Mouse (Mus musculus) kidney, adult 2 months (tissue): ENCODE results near the gene Tsga10ip. TPM values are rescaled to one million over a fixed set of nuclear protein-coding genes. Genes with fewer than 3 reads are reported as not detected.
"Not testable (repeated sequence)": the region's sequence is repeated elsewhere in the genome, so short reads cannot be mapped to it uniquely, and the experiment has no call there.

Experiments used
- DNase-seq: peaks from one replicate; pipeline ENCODE4 v3.0.0; 2021
- H3K27ac ChIP-seq: fragments of 200-500 bp; 2 replicates; pipeline ENCODE4 v1.5.1; 2012; ENCODE audit warnings: low read depth, low read length, control low read depth, inconsistent platforms; ENCODE audit not compliant: insufficient read depth
- H3K27me3 ChIP-seq: fragments of 200-500 bp; replicated peaks from 2 replicates; pipeline ENCODE4 v1.6.1; 2012; ENCODE audit warnings: mild to moderate bottlenecking, moderate library complexity, low read length, inconsistent platforms; ENCODE audit not compliant: control insufficient read depth, insufficient read depth
- H3K36me3 ChIP-seq: fragments of 200-500 bp; 2 replicates; pipeline ENCODE4 v1.6.1; 2012; ENCODE audit warnings: mild to moderate bottlenecking, moderate library complexity, low read length, inconsistent platforms; ENCODE audit not compliant: control insufficient read depth, insufficient read depth
- H3K4me1 ChIP-seq: fragments of 200-500 bp; 2 replicates; pipeline ENCODE4 v1.6.1; 2011; ENCODE audit warnings: low read length; ENCODE audit not compliant: control insufficient read depth, insufficient read depth
- H3K4me3 ChIP-seq: fragments of 200-500 bp; 2 replicates; pipeline ENCODE4 v1.5.1; 2011; ENCODE audit warnings: mild to moderate bottlenecking, low read depth, low read length, control low read depth; ENCODE audit not compliant: insufficient read depth
- CTCF ChIP-seq: fragments of 200-500 bp; conservative IDR thresholded peaks from 2 replicates; pipeline ENCODE4 v1.5.1; 2011; ENCODE audit warnings: low read depth, mild to moderate bottlenecking, control low read depth, low read length, moderate library complexity, mixed read lengths; ENCODE audit not compliant: insufficient read depth, insufficient read length
- POLR2A ChIP-seq: fragments of 200-500 bp; IDR thresholded peaks from one replicate; pipeline ENCODE4 v1.6.1; 2011; ENCODE audit warnings: low read depth, low read length, control low read depth
- WGBS: fragments of 180-500 bp; shearing (Covaris S2); methylation state at CpG from one replicate; pipeline ENCODE4 v1.1.7; 2018; 5-methylcytosine and 5-hydroxymethylcytosine counted together
- polyA plus RNA-seq: library from polyadenylated mRNA; depleted of rRNA; stranded (reverse); fragments of >200 nt; gene quantifications from 2 replicates; pipeline ENCODE4 v1.2.3, GENCODE M21; 2012

Gene Tsga10ip
- polyA plus RNA-seq, 1 experiment: 0.06 TPM

- Histone ChIP-seq H3K27me3 (no peaks in the 10 kb centered on the region), H3K36me3 (no peaks in the 10 kb centered on the region), H3K4me1 (peaks cover 16% of the 10 kb centered on the region), H3K4me3 (peak overlapping the region; percentile 30), H3K27ac (peak overlapping the region; percentile 93)
- 17% methylated on average over 7 of the region's 7 CpGs for WGBS
- no peak for DNase-seq
- TF ChIP-seq CTCF (no peak), POLR2A (no peak)
Observed at GRCm38 (mm10) chr19:5405924-5406323, 3.6 kb upstream of the Tsga10ip start.

DNA sequence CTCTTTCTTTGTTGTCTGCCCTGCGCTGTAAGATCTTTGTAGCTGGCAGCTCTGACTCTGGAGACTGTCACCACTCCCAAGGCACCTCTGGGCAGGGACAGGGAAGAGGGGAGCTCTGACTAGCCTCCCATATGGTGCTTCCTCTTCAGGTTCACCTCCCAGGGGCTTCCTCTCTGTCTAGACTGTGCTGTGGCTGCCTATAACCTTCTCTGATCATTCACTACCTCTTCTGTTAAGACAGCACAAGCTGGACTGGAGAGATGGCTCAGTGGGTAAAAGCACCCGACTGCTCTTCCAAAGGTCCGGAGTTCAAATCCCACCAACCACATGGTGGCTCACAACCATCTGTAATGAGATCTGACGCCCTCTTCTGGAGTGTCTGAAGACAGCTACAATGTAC is 1.3 kb downstream of the Tsga10ip start:
- 79% methylated on average over 4 of the region's 4 CpGs for WGBS
- not testable (repeated sequence) for H3K36me3 ChIP-seq, DNase-seq, H3K27me3 ChIP-seq, H3K27ac ChIP-seq, H3K4me1 ChIP-seq, H3K4me3 ChIP-seq

DNA sequence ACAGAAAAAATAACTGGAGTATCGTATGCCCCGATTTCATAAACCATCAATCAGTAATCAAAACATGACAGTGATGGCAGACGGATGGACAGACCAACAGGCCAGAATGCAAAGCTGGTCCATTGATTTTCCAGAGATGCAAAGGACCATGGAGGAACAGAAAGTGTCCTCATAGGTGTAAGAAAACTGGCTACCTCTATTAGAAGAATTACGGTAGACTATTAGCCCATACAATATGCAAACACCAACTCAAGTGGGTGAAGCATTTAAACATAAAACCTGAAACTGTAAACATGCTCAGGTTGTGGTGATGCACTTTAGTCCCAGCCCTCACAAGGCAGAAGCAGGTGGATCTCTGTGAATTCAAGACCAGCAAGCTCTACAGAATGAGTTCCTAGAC is 7.0 kb downstream of the Tsga10ip start:
- WGBS: 71% methylated on average over 4 of the region's 4 CpGs
- Histone ChIP-seq H3K4me3 (no peak overlapping the region), H3K36me3 (no peaks in the 10 kb centered on the region), H3K4me1 (no peaks in the 10 kb centered on the region), H3K27ac (no peak overlapping the region), H3K27me3 (no peaks in the 10 kb centered on the region)
- no peak for DNase-seq
- no peak for TF ChIP-seq POLR2A
- TF ChIP-seq CTCF: no peak

DNA sequence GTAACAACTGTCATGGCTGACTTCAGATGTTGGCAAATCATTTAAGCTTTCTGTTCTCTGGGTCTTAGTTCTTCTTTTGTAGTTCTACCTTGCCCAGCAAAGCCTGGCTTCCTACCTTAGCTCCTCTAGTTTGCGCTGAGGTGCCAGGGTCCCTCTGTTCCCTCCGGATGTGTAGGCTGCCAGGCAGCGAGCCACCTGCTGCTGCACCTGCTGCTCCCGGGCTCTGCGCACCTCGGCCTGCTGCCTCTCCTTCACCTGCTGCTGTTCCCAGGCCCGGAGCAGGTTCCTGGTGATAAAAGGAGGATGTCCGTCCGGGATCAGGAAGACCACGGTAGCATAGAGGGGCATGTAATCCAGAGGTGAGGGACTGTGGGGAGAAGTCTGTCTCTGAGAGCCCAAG is 8.2 kb downstream of the Tsga10ip start:
- H3K36me3 ChIP-seq: no peaks in the 10 kb centered on the region
- H3K4me3 ChIP-seq: no peak overlapping the region
- TF ChIP-seq POLR2A (no peak), CTCF (no peak)
- H3K27ac ChIP-seq: no peak overlapping the region
- no peaks in the 10 kb centered on the region for H3K4me1 ChIP-seq
- 50% methylated on average over 10 of the region's 10 CpGs for WGBS
- DNase-seq: no peak
- H3K27me3 ChIP-seq: no peaks in the 10 kb centered on the region

DNA sequence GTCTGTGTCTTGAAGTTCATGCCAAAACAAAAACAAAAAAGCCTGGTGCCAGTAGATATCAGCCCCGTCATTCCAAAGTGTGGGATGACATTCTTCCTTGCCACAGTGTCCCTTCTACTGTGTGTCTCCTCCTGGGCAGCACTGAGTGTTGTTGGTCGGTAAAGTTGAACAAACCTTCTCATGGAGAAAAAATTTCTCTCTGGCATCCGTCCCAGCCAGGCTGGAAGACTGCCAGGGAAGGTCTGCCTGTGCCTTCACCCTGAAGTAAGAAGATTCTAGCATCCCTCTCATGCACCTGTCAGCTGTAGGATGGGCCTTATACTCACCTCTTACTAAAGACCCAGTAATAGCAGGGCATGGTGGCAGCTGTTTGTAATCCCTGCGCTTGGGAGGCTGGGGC is 9.4 kb downstream of the Tsga10ip start:
- H3K4me1 ChIP-seq: peaks cover under 1% of the 10 kb centered on the region; the same call in 1 of the 2 replicates
- no peak overlapping the region for H3K4me3 ChIP-seq
- peak; percentile 85 for DNase-seq
- no peaks in the 10 kb centered on the region for H3K36me3 ChIP-seq
- TF ChIP-seq CTCF (no peak), POLR2A (no peak)
- 36% methylated on average over 4 of the region's 4 CpGs for WGBS
- no peak overlapping the region for H3K27ac ChIP-seq
- H3K27me3 ChIP-seq: no peaks in the 10 kb centered on the region

DNA sequence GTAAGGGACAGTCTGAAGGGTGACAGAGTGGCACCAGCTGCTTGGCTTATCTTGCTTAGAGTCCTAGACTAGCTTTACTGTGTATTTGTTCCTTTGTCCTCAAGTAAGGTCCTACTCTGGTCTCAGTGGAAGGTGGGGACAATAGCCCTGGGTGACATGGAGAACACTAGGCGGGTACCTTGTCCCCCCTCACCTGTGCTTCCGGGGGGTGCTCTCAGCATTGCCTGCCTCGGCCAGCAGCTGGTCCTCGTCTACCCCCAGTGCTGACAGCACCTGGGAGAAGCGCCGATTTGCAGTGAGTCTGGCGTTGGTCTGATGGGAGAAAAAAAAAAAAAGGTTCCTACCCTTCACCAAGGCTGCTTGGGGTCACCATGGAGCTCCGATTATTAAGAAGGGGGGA is 11.9 kb downstream of the Tsga10ip start:
- TF ChIP-seq POLR2A (no peak), CTCF (no peak)
- Histone ChIP-seq H3K36me3 (no peaks in the 10 kb centered on the region), H3K4me3 (no peak overlapping the region), H3K27ac (no peak overlapping the region), H3K4me1 (peaks cover 11% of the 10 kb centered on the region; the same call in 1 of the 2 replicates), H3K27me3 (no peaks in the 10 kb centered on the region)
- no peak for DNase-seq
- 60% methylated on average over 8 of the region's 8 CpGs for WGBS

- TF ChIP-seq POLR2A: no peak
- no peaks in the 10 kb centered on the region for H3K36me3 ChIP-seq
- peaks cover 11% of the 10 kb centered on the region; the same call in 1 of the 2 replicates for H3K4me1 ChIP-seq
- peak overlapping the region; percentile 39 for H3K4me3 ChIP-seq
- no peak overlapping the region for H3K27ac ChIP-seq
- H3K27me3 ChIP-seq: no peaks in the 10 kb centered on the region
- WGBS: 7% methylated on average over 12 of the region's 12 CpGs
- DNase-seq: peak; percentile 29
Observed at GRCm38 (mm10) chr19:5389647-5390046, 12.7 kb downstream of the Tsga10ip start.
